Mouse (Mus musculus): ENCODE data around the gene Tpte.
"Not testable (repeated sequence)": the region's sequence is repeated elsewhere in the genome, so short reads cannot be mapped to it uniquely, and the experiment has no call there.

Gene Tpte

DNA sequence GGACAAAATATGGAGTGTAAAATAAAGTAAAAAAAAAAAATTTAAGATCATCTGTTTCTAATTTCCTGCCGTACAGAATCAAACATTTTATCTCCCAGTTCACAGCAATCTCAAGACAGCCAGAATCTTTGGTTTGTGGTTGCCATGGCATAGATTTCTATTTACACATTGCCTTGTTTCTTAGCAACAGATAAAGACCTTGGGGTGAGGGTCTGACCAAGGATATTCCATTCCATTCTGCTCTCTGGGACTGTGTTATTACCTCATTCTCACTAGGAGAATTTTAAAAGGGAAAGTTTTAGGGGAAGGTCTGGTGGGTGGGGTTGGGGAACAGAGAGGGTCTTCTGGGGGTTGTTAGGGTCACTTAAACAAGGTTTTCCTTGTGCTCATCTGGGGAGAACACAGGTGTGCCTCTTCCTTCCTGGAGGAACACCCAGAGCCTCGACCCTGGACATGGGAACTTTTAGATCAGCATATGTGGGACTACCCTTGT, at the start of gene Tpte:
Tpte (plus strand) TSS at position 443 of the 493 bp plus-strand sequence.
- no peak for DNase-seq

DNA sequence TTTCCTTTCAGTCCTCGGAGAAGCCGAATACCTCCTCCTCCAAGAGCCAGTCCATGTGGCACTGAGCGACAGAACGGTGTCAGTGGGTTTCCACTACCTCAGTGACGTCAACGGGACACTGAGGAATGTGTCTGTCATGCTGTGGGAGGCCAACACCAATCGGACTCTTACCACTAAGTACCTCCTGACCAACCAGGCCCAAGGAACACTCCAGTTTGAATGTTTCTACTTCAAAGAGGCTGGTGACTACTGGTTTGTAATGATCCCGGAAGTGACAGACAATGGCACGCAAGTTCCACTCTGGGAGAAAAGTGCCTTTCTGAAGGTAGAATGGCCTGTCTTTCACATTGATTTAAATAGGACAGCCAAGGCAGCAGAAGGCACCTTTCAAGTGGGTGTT, 40.3 kb upstream of the Tpte start:
- no peak for DNase-seq

DNA sequence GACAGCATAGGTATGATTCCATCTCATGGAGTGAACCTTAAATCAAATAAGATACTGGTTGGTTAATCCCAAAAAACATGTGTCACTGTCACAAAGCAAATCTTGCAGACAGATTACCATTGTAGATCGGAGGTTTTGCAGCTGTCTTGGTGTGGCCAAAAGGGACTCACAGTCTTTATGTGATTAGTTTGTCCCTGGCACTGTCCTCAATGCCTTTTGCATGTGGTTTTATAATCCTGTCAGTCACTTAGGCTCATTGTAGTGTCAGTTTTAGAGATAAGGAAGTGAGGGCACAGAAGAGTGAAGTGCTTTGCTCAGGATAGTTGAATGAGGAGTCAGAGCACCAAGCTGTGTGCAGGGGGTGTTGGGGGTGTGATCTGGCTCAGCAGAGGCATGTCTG, 37.6 kb upstream of the Tpte start:
- no peak for DNase-seq

DNA sequence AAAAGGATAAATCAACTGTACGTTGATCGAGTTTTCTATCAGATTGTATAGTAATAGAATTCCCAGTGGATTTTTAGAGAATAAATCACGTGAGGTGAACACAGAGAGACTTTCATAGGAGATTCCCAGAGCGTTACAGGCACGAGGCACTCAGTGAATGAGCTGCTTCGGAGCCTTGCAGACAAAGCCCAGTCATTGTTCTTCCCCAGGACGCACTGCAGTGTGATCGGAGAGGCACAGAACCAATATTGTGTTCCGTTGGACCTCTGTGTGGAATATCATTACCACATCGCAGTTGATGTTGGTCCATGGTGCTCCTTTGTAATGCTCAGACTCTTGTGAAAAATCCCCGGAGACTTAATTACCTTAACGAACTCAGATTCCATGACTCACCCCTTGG, 35.3 kb upstream of the Tpte start:
- peak; percentile 11 for DNase-seq

DNA sequence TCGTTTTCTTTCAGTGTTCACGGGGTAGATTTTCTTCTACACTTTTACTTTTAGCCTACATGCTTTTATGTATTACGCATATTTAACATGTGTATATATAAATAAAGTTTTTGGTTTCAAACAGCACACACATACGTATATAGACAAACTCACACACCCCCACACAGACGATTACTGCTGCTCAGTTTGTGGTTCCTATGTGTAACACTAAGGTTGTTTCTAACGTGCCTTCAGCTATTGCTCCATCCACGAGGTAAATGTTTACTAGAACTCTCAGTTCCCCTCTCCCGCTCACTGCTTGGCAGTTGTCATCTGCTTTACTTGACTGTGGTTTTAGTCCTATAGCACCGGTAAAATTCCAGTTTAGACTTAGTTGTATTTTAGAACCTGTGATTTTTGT, 34.2 kb upstream of the Tpte start:
- no peak for DNase-seq

DNA sequence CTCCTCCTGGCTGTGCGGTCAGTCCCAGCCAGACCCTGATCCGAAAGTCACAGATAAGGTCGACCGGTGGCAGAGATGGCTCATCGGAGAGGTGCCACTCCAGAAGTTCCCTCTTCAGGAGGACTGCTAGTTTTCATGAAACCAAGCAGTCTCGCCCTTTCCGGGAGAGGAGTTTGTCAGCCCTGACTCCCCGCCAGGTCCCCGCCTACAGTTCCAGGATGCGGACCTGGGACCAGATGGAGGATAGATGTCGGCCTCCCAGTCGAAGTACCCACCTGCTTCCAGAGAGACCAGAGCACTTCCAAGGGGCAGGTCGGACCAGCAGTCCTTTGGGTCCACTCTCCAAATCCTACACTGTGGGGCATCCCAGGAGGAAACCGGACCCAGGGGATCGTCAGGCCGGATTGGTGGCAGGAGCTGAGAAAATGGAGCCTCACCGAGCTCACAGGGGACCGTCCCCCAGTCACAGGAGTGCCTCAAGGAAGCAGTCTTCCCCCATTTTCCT, 24.2 kb upstream of the Tpte start:
- no peak for DNase-seq

DNA sequence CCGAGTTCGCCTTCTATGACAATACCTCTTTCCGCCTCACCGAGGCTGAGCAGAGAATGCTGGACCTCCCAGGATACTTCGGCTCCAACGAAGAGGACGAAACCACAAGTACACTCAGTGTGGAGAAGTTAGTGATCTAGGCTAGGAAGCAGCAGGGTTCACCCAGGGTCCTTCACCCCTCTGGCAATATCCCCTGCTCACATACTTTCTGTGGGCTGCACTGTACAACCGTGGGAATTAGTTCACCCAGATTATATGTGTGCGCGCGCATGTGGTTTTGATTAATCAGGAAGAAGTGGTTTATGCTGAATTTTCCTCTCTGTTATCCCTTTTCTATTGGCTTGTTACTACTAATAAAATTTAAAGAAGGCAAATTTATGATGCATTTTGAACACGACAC, 23.7 kb upstream of the Tpte start:
- no peak for DNase-seq

DNA sequence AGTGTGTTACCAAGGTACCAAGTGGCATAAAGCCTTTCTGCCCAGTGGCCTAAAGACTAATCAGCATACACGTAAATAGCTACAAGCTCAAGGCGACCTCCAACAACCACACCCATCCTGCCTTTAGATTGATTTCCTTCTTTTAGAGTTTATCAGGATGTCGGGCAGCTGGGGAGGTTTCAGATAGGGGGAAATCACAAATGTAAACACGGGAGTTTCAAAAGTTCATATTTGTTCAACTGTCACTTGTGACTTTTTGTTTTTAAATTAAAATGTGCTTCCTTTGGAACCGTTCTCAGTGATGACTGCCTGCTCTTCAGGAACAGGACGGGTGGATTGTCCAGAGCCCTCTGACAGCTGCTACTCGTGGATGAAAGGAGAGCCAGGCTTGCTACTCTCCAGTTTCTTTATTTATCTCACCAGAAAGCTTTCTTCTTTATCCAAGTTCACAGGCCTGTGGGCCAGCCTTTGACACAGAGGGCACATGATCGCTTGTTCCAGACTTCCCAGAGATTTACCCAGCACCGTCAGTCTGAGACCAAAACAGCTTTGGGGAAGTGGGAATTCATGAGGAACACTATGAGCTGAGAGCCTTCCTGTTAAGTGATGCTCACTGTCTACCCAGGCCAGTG, 23.0 kb upstream of the Tpte start:
- DNase-seq, result no peak

DNA sequence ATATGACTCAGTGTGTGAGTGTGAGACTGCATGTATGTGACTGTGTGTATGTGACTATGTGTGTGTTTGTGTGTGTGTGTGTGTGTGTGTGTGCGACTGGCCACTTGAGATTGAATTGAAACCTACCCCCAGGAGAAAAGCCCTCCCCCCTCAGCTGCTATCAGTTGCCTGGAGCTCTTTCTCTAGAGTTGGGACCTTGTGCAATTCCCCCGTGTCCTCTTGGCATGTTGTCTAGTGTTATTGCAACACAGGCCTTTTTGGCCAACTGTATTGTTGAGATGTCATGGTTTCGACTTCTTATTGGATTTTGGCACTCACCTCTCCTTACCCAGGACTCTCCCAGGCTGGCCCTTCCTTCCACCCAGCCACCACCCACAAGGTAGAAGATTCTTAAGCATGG, 21.0 kb upstream of the Tpte start:
- DNase-seq, result no peak

DNA sequence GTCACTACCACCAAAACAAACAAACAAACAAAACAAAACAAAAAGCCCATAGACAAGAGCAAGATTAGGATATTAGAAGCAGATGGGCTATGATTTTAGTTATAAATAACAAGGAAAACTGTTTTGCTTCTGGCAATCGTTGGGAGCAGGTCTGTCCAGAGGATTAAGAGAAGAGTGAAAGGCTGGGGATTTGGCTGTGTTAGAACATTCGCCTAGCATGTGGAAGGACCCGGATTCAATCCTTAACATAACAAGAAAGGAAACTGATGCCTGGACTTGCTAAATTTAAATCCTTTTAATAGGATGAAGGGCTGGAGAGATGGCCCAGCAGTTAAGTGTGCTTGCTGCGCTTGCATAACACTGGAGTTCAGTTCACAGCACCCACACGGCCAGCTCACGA, 18.9 kb upstream of the Tpte start:
- DNase-seq, result no peak

DNA sequence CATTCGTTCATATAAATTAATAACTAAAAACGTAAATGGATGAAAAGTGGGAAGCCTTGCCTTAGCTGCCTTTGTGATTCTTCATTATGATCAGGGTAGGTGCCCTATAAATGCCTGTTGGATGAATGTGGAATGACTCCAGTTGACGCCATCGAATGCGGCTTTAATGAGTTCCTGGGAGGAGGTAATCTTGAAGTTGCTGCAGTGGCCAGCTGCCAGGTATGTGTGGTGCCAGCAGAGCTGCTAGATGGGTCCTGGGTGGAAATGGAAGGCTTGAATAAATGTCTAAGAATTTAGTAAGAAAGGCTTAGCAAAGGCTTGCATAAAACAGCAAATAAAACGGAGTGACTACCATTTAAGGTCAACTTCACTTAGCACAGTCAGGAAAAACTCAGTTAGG, 18.5 kb upstream of the Tpte start:
- DNase-seq, result no peak

DNA sequence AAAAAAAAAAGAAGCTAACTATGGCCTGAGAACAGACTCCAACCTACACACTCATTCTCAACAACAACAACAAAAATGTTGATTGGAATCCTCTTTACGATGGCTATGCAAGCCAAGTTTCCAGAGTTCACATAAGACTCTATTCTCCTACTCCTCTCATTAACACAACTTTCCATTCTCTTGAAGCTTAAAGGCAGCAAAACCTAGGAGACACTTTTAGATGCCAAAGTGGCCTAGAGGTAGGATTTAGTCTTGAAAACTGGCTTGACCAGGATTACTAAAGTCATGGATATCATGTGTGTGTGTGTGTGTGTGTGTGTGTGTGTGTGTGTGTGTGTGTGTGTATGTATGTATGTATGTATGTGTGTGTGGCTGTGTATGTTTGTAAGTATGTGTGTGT, 18.0 kb upstream of the Tpte start:
- no peak for DNase-seq

DNA sequence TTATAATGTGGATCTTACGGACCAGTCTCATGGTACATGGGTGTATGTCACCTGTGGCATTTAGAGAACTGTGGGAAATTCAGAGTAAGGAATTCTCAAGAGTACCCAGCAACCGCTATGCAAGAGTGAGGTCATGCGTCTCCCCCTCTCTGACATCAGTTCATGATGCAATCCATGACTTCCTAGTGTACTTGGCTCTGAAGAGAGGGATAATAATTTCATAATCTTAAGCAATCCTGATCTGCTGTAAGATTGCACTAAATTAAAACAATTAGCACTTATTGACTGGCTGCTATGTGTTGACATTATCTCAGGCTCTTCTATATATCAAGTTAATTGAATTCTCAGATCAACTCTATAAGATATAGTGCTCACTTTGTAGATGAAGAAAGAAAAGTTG, 16.4 kb upstream of the Tpte start:
- DNase-seq, result no peak

DNA sequence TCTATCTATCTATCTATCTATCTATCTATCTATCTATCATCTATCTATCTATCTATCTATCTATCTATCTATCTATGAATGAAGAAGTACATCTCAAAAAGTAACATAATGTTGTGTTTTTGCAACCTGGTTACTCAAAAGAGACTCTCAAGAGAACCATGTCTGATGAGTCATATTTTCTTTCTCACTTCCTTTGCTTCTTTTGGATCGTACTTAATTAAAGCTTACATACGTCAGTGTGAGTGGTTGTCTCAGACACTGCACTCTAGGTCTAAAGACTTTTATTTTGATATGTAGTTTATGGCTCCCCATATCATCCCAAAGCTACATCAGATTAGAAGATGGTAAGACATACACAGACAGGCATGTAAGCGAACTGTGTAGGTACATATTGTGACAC, 10.1 kb upstream of the Tpte start:
- no peak for DNase-seq

DNA sequence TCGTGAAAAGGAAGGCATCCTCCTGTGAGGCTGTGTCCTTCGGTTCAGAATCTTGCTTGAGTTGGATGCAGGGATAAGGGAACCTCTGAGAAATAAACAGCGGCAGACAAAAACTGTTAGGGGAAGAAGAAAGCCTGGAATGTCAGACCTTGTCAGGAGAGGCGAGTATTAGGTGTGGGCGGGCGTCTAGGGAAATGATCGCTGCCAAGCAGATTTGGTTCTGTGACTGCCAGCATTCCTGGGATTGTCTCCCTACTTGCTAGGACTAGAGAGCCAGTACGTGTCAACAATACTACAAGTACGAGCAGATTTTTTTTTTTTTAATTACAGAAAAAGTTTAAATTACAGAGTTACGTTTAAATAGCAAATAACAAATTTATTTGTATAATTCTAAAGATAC, 8.6 kb upstream of the Tpte start:
- DNase-seq, result no peak

DNA sequence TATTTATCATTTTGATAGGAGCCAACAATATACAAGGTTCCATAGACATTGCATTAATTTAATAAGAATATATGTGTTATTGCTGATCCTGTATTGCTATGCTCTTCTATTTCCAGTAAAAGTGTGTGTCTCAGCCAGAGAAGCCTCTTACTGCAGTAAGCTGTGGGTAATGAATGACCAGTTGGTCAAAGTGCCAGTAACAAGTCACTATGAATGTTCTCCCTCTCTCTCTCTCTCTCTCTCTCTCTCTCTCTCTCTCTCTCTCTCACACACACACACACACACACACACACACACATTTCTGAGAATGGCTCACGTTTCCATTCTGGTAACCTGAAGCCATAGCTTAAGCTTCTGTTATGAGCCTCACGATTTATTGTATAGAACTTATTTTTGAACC, 19.1 kb downstream of the Tpte start:
- no peak for DNase-seq

DNA sequence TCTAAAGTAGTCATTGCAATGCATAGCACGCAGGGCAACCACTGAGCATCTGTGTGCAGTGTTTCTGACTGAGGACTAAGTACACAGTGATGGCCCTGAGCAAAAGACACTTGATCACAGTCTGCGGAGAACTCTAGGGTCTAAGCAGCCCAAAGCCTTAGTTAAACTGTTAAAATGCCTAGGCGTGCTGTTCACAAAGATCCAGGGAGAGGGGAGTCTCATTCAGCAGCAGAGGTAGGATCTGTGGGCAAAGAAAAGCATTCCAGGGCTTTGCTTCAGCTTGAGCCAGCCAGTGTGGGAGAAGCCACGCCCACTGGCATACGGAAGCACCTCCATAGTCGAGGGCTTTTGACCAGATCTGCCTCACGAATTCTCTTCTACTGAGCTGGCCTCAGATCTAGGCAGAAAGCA, 19.7 kb downstream of the Tpte start:
- DNase-seq, result peak; percentile 43

DNA sequence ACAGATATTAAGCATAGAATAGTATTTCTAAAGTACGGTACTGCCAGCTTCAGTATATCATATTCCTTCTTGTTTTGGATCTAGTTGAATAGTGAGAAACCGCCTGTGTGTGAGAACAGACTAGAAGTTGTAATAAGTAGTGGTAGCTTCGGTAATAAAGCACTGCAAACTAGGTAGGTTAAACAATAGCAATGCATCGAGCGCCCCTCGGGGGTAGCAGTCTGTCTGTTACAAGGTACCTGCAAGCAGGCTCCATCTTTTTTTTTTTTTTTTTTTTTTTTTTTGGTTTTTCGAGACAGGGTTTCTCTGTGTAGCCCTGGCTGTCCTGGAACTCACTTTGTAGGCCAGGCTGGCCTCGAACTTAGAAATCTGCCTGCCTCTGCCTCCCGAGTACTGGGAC, 20.8 kb downstream of the Tpte start:
- DNase-seq, result not testable (repeated sequence)

DNA sequence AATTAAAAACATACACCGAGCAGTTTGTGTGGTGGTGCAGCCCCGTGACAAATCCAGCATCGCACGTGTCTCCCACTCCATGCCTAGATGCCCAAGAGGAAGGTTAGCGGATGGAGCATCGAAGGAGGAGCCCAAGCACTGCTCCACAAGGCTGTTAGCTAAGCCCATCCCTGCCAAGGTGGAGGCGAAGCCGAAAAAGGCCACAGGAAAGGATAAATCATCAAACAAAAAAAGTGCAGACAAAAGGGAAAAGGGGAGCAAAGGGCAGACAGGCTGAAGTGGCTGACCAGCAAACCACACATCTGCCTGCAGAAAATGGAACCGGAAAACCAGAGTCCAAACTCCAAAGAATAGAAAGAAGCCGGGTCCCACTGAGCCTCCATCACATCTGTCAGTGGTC, 23.8 kb downstream of the Tpte start:
- no peak for DNase-seq

DNA sequence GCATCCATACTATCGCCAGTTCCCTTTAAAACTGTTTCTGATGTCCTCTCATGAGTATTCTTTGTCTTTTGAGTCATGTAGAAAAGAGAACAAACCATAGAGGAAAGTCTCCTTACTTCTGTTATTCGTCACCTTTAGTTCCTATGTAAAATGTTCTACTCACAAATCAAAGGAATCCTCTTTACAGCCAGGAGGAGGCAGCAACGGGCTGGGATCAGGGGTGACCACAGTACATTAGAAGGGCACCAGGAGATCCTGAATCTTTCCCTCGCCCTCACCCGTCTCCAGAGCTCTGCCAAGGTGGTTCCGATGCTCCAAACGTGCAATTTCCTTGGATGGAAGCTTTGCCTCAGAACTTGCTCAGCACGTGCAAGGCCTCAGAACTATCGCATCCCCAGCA, 28.2 kb downstream of the Tpte start:
- no peak for DNase-seq

DNA sequence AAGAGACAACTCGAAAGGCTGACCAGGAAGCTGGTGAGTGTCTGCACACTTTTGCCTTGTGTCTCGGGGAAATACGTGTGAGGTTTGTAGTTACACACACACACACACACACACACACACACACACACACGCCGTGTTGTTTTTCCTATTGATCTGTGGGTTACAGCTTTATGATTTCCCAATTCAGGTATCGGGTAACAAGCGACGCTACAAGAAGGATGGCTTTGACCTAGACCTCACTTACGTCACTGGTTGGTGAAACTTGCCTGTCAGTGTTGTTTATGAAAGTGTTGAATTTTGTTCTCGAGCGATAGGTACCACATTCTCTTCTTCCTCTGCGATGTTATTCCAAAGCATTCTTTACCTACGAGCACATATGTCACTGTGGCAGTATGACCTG, 52.2 kb downstream of the Tpte start:
- DNase-seq, result no peak

DNA sequence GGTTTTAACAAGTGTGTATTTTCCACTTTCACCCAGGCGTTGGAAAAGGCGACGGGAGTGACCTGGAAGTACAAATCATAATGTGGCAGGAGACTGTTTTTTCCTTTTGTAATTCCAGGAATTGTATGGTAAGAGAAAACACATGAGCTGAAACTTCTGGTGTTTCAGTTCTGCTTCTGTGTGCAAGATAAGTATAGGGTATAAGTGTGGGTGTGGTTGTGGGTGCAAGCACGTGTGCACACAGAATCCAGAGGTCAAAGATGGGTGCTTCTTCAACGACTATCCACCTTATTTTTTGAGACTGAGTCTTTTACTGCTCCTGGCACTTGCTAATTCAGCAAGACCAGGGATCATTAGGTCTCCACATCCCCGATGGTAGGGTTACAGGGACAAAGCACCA, 76.1 kb downstream of the Tpte start:
- no peak for DNase-seq

DNA sequence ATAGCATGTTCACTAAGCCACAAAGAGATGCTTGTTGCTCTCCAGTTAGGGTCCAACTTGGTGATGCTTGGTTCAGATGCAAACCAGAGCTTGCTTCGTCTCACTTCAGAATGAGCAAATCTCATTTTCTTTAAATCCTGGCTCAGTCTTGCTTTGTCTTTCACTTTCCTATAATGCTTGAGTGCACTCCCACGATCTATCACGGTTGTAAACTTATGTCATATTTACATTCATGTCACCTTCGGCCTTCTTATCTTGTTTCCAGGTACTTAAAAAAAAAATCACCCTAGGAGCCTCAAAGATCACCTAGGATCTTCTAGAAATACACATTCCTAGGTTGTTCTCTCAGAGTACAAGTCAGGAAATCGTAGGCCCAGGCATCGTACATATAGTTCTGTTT, 76.6 kb downstream of the Tpte start:
- no peak for DNase-seq

DNA sequence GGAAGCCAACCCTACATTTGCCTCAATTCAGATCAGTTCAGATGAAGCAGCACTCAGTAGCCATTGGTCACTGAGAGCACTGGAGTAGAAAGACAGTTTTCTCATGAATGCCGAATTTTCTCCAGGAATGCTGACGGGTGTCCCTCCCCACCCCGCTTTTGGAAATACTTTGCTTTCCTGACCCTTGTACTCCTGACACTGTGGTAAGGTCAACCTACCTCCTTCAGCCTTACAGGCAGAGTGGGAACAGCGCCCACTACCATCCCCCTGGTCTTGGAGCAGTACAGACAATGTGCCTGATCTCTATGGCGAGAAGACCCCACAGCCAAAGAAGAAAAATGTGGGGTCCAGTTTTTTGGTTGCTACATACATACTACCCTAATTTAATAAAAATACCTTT, 93.1 kb downstream of the Tpte start:
- no peak for DNase-seq

DNA sequence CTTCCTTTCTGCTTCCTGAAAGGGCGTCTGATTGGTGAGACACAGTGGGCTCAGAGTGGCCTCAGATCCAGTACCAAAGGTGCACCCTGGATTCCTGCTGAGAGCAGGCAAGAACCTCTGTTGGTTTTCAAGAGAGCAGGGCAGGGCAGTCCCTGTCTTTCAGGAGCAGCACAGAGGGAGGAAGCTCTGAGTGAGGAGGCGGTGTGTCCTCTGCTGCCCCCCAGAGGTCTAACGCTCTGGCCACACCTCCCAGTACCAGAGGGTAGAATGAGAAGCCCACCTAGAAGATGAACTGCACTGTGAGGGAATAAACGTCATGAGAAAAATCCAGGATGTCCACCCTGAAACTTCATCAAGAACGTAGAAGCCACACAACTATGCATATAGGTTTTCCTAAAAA, 93.7 kb downstream of the Tpte start:
- DNase-seq, result peak; percentile 57

DNA sequence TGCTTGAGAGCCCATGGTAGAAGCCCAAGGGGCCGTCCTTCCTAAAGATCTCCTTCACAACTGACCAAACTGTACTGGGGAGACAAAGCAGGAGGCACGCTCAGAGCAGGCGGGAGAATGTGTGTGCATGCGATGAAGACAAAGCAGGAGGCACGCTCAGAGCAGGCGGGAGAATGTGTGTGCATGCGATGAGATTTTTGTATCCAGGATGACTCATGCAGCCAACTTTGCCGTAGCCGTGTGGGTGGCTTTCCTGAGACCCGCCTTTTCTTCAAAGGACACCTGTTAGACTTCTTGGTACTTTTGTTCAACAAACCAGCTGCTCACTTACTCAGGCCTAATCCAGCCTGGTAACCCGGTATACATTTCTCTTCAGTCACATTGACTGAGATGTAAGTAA, 97.7 kb downstream of the Tpte start:
- DNase-seq, result no peak

Data from retina, postnatal 1 day (tissue).